Mouse (Mus musculus) embryonic facial prominence, embryonic 15.5 days (tissue): ENCODE data around the gene Fis1. TPM values are rescaled to one million over a fixed set of nuclear protein-coding genes. Genes with fewer than 3 reads are reported as not detected.

Experiments used
- ATAC-seq: fragments of 200-750 bp; cut with Nextera tagmentation; 2 replicates; pipeline ENCODE4 v1.8.0; 2017; ENCODE audit warnings: low read depth, moderate TSS enrichment; ENCODE audit not compliant: insufficient number of reproducible peaks, low FRiP score, low TSS enrichment
- H3K27ac ChIP-seq: fragments of 300-500 bp; sonication (generic); replicated peaks from 2 replicates; pipeline ENCODE4 v1.5.1; 2015; ENCODE audit warnings: mild to moderate bottlenecking, inconsistent platforms
- H3K27me3 ChIP-seq: fragments of 300-500 bp; sonication (generic); 2 replicates; pipeline ENCODE4 v1.6.1; 2015; ENCODE audit warnings: inconsistent platforms
- H3K36me3 ChIP-seq: fragments of 300-500 bp; sonication (generic); 2 replicates; pipeline ENCODE4 v1.6.1; 2015; ENCODE audit warnings: mild to moderate bottlenecking, inconsistent platforms
- H3K4me1 ChIP-seq: fragments of 300-500 bp; sonication (generic); 2 replicates; pipeline ENCODE4 v1.6.1; 2015; ENCODE audit warnings: inconsistent platforms
- H3K4me2 ChIP-seq: fragments of 300-500 bp; sonication (generic); replicated peaks from 2 replicates; pipeline ENCODE4 v1.6.1; 2015; ENCODE audit warnings: mild to moderate bottlenecking, inconsistent platforms
- H3K4me3 ChIP-seq: fragments of 300-500 bp; sonication (generic); replicated peaks from 2 replicates; pipeline ENCODE4 v1.5.1; 2015; ENCODE audit warnings: mild to moderate bottlenecking, inconsistent platforms
- H3K9ac ChIP-seq: fragments of 300-500 bp; sonication (generic); 2 replicates; pipeline ENCODE4 v1.6.1; 2015; ENCODE audit warnings: inconsistent platforms
- H3K9me3 ChIP-seq: fragments of 300-500 bp; sonication (generic); replicated peaks from 2 replicates; pipeline ENCODE4 v1.6.1; 2016; ENCODE audit warnings: inconsistent platforms
- WGBS: fragments of 180-500 bp; shearing (Covaris S2); methylation state at CpG from one replicate; pipeline ENCODE4 v1.1.7; 2015; 5-methylcytosine and 5-hydroxymethylcytosine counted together
- polyA plus RNA-seq: library from polyadenylated mRNA; unstranded; fragments of >200 nt; fragmentation: Nextera tagmentation; extraction: Ambion mirVana; gene quantifications from 2 replicates; pipeline ENCODE4 v1.2.1, GENCODE M21; 2015

The Fis1 gene
- polyA plus RNA-seq, 1 experiment from 2014 or later = 256 TPM

- H3K27me3 ChIP-seq = no peaks in the 10 kb centered on the region
- WGBS = 79% methylated on average over 8 of the region's 8 CpGs
- H3K36me3 ChIP-seq = no peaks in the 10 kb centered on the region
- H3K9me3 ChIP-seq = no peaks in the 10 kb centered on the region
- ATAC-seq = no peak
- no peak overlapping the region for H3K4me2 ChIP-seq
- H3K4me3 ChIP-seq = no peak overlapping the region
- no peak overlapping the region for H3K9ac ChIP-seq
- H3K4me1 ChIP-seq = no peaks in the 10 kb centered on the region
- H3K27ac ChIP-seq = no peak overlapping the region
Measured at GRCm38 (mm10) chr5:136973670-136974069, 20.6 kb downstream of the Fis1 start.

- Histone ChIP-seq H3K9me3 (no peaks in the 10 kb centered on the region), H3K27me3 (no peaks in the 10 kb centered on the region), H3K4me2 (no peak overlapping the region), H3K4me1 (no peaks in the 10 kb centered on the region), H3K9ac (no peak overlapping the region), H3K27ac (no peak overlapping the region), H3K36me3 (peaks cover 22% of the 10 kb centered on the region), H3K4me3 (no peak overlapping the region)
- WGBS = 58% methylated on average over 4 of the region's 4 CpGs
- ATAC-seq = no peak
Measured at GRCm38 (mm10) chr5:136977769-136978168, 24.7 kb downstream of the Fis1 start.

GRCm38 (mm10) chr5:136979762-136980161 lies 26.7 kb downstream of the Fis1 start:
- H3K4me2 ChIP-seq = no peak overlapping the region
- 70% methylated on average over 2 of the region's 2 CpGs for WGBS
- no peaks in the 10 kb centered on the region for H3K4me1 ChIP-seq
- H3K27ac ChIP-seq = no peak overlapping the region
- H3K9ac ChIP-seq = no peak overlapping the region
- peaks cover 39% of the 10 kb centered on the region for H3K36me3 ChIP-seq
- H3K9me3 ChIP-seq = no peaks in the 10 kb centered on the region
- ATAC-seq = no peak
- no peak overlapping the region for H3K4me3 ChIP-seq
- no peaks in the 10 kb centered on the region for H3K27me3 ChIP-seq

GRCm38 (mm10) chr5:136980974-136981373 lies 27.9 kb downstream of the Fis1 start:
- Histone ChIP-seq H3K27me3 (no peaks in the 10 kb centered on the region), H3K4me2 (no peak overlapping the region), H3K36me3 (peaks cover 40% of the 10 kb centered on the region), H3K4me3 (no peak overlapping the region), H3K9ac (no peak overlapping the region), H3K27ac (no peak overlapping the region), H3K4me1 (peaks cover 3% of the 10 kb centered on the region), H3K9me3 (no peaks in the 10 kb centered on the region)
- ATAC-seq = no peak
- 85% methylated on average over 8 of the region's 8 CpGs for WGBS

- H3K27ac ChIP-seq = no peak overlapping the region
- H3K9ac ChIP-seq = no peak overlapping the region
- H3K4me3 ChIP-seq = no peak overlapping the region
- WGBS = 52% methylated on average over 13 of the region's 16 CpGs
- peaks cover 40% of the 10 kb centered on the region for H3K36me3 ChIP-seq
- no peak for ATAC-seq
- no peaks in the 10 kb centered on the region for H3K9me3 ChIP-seq
- peaks cover 6% of the 10 kb centered on the region for H3K4me1 ChIP-seq
- no peak overlapping the region for H3K4me2 ChIP-seq
- H3K27me3 ChIP-seq = no peaks in the 10 kb centered on the region
Measured at GRCm38 (mm10) chr5:136982338-136982930, 29.4 kb downstream of the Fis1 start.

- Histone ChIP-seq H3K27me3 (no peaks in the 10 kb centered on the region), H3K9ac (no peak overlapping the region), H3K27ac (no peak overlapping the region), H3K36me3 (peaks cover 51% of the 10 kb centered on the region), H3K4me1 (peaks cover 18% of the 10 kb centered on the region), H3K9me3 (no peaks in the 10 kb centered on the region), H3K4me3 (no peak overlapping the region), H3K4me2 (no peak overlapping the region)
- WGBS = 50% methylated on average over 14 of the region's 14 CpGs
- ATAC-seq = no peak
Measured at GRCm38 (mm10) chr5:136984828-136985227, 31.8 kb downstream of the Fis1 start.

- under 1% methylated on average over 26 of the region's 26 CpGs for WGBS
- peaks cover 56% of the 10 kb centered on the region for H3K36me3 ChIP-seq
- ATAC-seq = peak; percentile 94
Measured at GRCm38 (mm10) chr5:136986695-136987137, 33.6 kb downstream of the Fis1 start, which contains the start of gene Plod3. Gene Plod3, plus strand, starts transcription at chr5:136987019.

GRCm38 (mm10) chr5:136987138-136987933 lies 34.3 kb downstream of the Fis1 start:
- WGBS = under 1% methylated on average over 67 of the region's 67 CpGs
- Histone ChIP-seq H3K4me3 (peak overlapping the region; percentile 78), H3K27me3 (no peaks in the 10 kb centered on the region), H3K9me3 (no peaks in the 10 kb centered on the region), H3K4me1 (peaks cover 18% of the 10 kb centered on the region), H3K4me2 (peak overlapping the region; percentile 89), H3K36me3 (peaks cover 56% of the 10 kb centered on the region), H3K9ac (peak overlapping the region; percentile 90), H3K27ac (peak overlapping the region; percentile 91)
- peak; percentile 71 for ATAC-seq

More at GRCm38 (mm10) chr5:136986695-136987137, 33.6 kb downstream of the Fis1 start, which contains the start of gene Plod3:
- Histone ChIP-seq H3K27ac (peak within 1 kb of the TSS; percentile 91), H3K9me3 (no peaks in the 10 kb centered on the region), H3K27me3 (no peaks in the 10 kb centered on the region), H3K4me2 (peak within 1 kb of the TSS; percentile 89), H3K4me3 (peak within 1 kb of the TSS; percentile 78), H3K9ac (peak within 1 kb of the TSS; percentile 90), H3K4me1 (peaks cover 18% of the 10 kb centered on the region)

- 2% methylated on average over 12 of the region's 12 CpGs for WGBS
- no peaks in the 10 kb centered on the region for H3K27me3 ChIP-seq
- H3K9me3 ChIP-seq = no peaks in the 10 kb centered on the region
- peak within 1 kb of the TSS; percentile 78 for H3K4me3 ChIP-seq
- peak within 1 kb of the TSS; percentile 90 for H3K9ac ChIP-seq
- peaks cover 18% of the 10 kb centered on the region for H3K4me1 ChIP-seq
- H3K4me2 ChIP-seq = peak within 1 kb of the TSS; percentile 89
- H3K27ac ChIP-seq = peak within 1 kb of the TSS; percentile 91
- ATAC-seq = no peak
- peaks cover 59% of the 10 kb centered on the region for H3K36me3 ChIP-seq
Measured at GRCm38 (mm10) chr5:136987934-136988271, 34.8 kb downstream of the Fis1 start, which contains the start of gene Znhit1. Gene Znhit1, minus strand, starts transcription at chr5:136988021.

- H3K4me2 ChIP-seq = peak overlapping the region; percentile 89
- no peaks in the 10 kb centered on the region for H3K9me3 ChIP-seq
- H3K27ac ChIP-seq = no peak overlapping the region
- H3K4me1 ChIP-seq = peaks cover 18% of the 10 kb centered on the region
- H3K4me3 ChIP-seq = peak overlapping the region; percentile 78
- H3K36me3 ChIP-seq = peaks cover 61% of the 10 kb centered on the region
- H3K27me3 ChIP-seq = no peaks in the 10 kb centered on the region
- no peak for ATAC-seq
- H3K9ac ChIP-seq = peak overlapping the region; percentile 90; the same call in 1 of the 2 replicates
- WGBS = 63% methylated on average over 7 of the region's 7 CpGs
Measured at GRCm38 (mm10) chr5:136988420-136988819, 35.3 kb downstream of the Fis1 start.

GRCm38 (mm10) chr5:136989801-136990200 lies 36.7 kb downstream of the Fis1 start:
- no peak for ATAC-seq
- Histone ChIP-seq H3K4me1 (peaks cover 18% of the 10 kb centered on the region), H3K36me3 (peaks cover 61% of the 10 kb centered on the region), H3K27ac (no peak overlapping the region), H3K9ac (no peak overlapping the region), H3K27me3 (no peaks in the 10 kb centered on the region), H3K4me3 (no peak overlapping the region), H3K9me3 (no peaks in the 10 kb centered on the region), H3K4me2 (no peak overlapping the region)
- WGBS = 91% methylated on average over 6 of the region's 6 CpGs
